Mouse (Mus musculus) spleen, adult 18-20 months (tissue): ENCODE measurements around the gene Klhl8.

ENCODE experiments used
- DNase-seq, 2 experiments: peaks; one replicate each; pipeline ENCODE4 v3.0.0; 2022; ENCODE audit warnings: mixed read lengths in 2 of 2

The Klhl8 gene

GRCm38 (mm10) chr5:103914335-103915226 lies 3.5 kb upstream of the Klhl8 start:
- no peak for DNase-seq

- DNase-seq: no peak
These were observed 2.1 kb upstream of the Klhl8 start for GRCm38 (mm10) chr5:103913150-103913549.

- DNase-seq: no peak
These were observed 496 bp upstream of the Klhl8 start for GRCm38 (mm10) chr5:103911555-103911954.

GRCm38 (mm10) chr5:103910156-103910555 lies 903 bp downstream of the Klhl8 start:
- no peak for DNase-seq

GRCm38 (mm10) chr5:103909466-103909865 lies 1.6 kb downstream of the Klhl8 start:
- no peak for DNase-seq

- DNase-seq: no peak
These were observed 2.2 kb downstream of the Klhl8 start for GRCm38 (mm10) chr5:103908851-103909250.

- DNase-seq: no peak
These were observed 3.2 kb downstream of the Klhl8 start for GRCm38 (mm10) chr5:103907844-103908243.

GRCm38 (mm10) chr5:103906173-103906572 lies 4.9 kb downstream of the Klhl8 start:
- no peak for DNase-seq

- no peak for DNase-seq
These were observed 12.7 kb downstream of the Klhl8 start for GRCm38 (mm10) chr5:103898310-103898709.

- DNase-seq: no peak
These were observed 21.3 kb downstream of the Klhl8 start for GRCm38 (mm10) chr5:103889766-103890165.

- no peak for DNase-seq
These were observed 47.3 kb downstream of the Klhl8 start for GRCm38 (mm10) chr5:103863759-103864158.

- DNase-seq: no peak
These were observed 50.4 kb downstream of the Klhl8 start for GRCm38 (mm10) chr5:103860622-103861021.

- no peak for DNase-seq
These were observed 53.9 kb downstream of the Klhl8 start for GRCm38 (mm10) chr5:103857151-103857550.

GRCm38 (mm10) chr5:103856286-103857009 lies 54.6 kb downstream of the Klhl8 start:
- DNase-seq: no peak

- no peak for DNase-seq
These were observed 55.4 kb downstream of the Klhl8 start for GRCm38 (mm10) chr5:103855483-103856211.

- no peak for DNase-seq
These were observed 56.3 kb downstream of the Klhl8 start for GRCm38 (mm10) chr5:103854807-103855194.

GRCm38 (mm10) chr5:103854041-103854806 lies 56.8 kb downstream of the Klhl8 start:
- no peak for DNase-seq

GRCm38 (mm10) chr5:103852756-103853549 lies 58.1 kb downstream of the Klhl8 start:
- DNase-seq: no peak

- no peak for DNase-seq
These were observed 62.5 kb downstream of the Klhl8 start for GRCm38 (mm10) chr5:103848546-103848945.

- DNase-seq: no peak
These were observed 64.5 kb downstream of the Klhl8 start for GRCm38 (mm10) chr5:103846609-103847008.

- no peak for DNase-seq
These were observed 64.9 kb downstream of the Klhl8 start for GRCm38 (mm10) chr5:103846154-103846551.
